Mouse (Mus musculus): ENCODE measurements around the gene Pak6. TPM values are rescaled to one million over a fixed set of nuclear protein-coding genes. Genes with fewer than 3 reads are reported as not detected.

Pak6 gene
- total RNA-seq, 2 experiments from 2014 or later, result 0.29 to 0.52 TPM

DNA sequence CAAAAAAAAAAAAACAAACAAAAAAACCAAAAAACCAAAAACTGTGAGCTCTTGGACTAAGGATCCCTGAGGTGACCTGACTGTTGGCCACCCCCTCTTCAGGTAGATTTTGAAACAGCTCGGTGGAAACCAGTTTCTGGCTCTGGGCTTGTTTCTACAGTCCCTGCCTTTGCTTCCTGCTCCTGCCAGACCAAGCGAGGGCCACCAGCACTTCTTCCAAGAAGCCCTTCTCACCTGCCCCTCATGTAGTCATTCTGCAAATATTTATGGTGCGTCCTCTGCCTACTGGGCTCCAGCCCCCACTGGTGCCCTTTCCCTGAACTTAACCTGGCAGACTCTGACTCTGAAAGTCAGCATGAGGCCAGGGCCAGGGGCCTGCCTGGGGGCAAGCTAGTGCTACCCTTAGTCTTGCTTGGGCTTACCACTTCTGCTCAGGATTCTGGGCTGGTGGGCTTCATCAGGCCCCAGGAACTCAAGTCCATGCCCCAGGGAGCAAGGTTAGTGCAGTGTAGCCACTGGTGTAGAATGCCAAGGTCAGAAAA lies 1.9 kb downstream of the Pak6 start:
- no peak for DNase-seq (ENCODE audit: low spot score in 2 of 2)

DNA sequence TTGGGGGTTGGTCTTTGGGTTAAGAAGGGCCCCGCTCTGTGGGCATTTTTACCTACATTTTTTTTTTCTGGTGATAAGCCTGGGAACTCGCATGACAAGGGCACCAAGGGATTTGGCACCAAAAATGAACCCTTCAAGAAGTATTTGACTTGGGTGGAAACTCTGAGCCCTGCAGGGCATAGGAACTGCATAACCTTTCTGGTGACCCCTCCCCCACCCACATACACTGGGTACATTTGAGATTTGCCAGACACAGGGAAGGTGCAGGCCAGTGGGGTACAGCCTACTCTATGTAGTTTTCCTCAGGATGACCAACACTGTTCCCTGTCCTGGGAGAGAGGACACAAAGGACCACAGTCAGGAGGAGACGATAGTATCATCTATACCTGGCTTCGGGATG lies 2.5 kb downstream of the Pak6 start:
- no peak for DNase-seq (ENCODE audit: low spot score in 2 of 2)

DNA sequence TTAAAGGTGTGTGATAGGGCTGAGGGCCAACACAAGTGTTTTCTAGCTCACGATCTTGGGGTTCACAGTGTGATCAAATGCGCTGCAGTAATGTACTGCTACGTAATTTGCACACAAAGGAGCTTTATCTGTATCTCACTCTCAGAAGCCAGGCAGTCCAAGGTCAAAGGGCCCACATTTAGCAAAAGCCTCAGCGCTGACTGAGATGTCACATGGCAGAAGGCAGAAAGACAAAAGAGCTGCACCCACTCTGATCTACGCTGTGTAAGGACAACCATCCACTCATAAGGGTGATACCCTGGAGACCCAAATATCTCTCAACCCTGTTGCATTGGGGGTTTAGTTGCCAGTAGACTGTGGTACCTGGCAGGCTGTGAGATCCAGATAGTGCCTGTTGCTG lies 4.1 kb downstream of the Pak6 start:
- DNase-seq (ENCODE audit: low spot score in 2 of 2), result no peak

DNA sequence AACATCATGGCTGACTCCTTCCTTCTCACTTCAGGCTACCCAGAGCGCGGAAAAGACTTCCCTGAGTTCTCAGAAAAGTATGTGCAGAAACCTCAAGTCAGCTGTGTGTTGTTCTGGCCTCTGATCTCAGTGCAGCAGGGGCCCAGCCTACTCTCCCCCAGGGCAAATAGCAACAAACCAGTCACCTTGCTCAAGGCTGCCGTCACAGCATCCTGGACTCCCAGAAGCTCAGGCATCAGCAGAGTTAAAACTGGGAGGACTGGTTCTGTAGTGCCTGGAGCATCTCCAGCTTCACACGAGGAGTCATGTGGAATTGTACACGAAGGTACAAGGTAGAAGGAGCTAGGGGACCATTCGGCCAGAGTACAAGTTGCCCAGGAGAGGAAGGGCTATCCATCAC lies 6.1 kb downstream of the Pak6 start:
- no peak for DNase-seq (ENCODE audit: low spot score in 2 of 2)

DNA sequence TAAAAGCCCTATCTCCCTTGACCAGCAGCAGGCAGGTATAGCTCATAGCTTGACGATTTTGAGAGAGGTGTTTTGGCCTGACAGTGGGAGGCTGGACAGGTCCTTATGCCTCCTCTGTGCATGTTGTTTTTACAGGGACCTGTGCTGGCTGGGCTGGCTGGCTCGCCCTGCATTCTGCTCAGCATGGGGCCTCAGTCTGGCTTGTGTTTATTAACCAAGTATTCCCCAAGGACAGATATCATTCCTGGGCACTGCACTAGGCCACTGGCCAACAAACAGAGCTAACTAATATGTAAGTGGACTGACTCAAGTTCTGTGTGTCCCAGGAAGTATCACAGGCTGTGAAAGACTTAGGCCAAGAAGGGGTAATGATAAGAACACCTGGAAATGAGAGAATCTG lies 6.7 kb downstream of the Pak6 start:
- DNase-seq (ENCODE audit: low spot score in 2 of 2), result no peak

DNA sequence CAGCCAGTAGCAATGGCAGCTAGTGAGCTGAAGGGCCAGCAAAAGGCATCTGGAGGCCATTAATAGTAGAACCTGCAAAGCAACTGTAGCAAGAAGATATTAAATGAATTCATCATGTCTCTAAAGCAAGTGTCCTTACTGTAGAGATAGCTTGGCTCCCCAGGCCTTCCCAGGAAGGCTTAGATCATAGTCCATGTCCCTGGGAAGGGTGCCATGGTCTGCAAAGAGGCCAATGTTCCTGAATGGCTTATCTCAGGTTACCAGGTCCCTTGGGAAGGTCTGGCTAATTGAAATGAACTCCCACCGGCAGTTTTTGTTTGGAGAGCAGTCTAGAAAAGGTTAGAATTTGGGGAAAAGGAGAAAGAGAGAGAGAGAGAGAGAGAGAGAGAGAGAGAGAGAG lies 8.6 kb downstream of the Pak6 start:
- no peak for DNase-seq (ENCODE audit: low spot score in 2 of 2)

DNA sequence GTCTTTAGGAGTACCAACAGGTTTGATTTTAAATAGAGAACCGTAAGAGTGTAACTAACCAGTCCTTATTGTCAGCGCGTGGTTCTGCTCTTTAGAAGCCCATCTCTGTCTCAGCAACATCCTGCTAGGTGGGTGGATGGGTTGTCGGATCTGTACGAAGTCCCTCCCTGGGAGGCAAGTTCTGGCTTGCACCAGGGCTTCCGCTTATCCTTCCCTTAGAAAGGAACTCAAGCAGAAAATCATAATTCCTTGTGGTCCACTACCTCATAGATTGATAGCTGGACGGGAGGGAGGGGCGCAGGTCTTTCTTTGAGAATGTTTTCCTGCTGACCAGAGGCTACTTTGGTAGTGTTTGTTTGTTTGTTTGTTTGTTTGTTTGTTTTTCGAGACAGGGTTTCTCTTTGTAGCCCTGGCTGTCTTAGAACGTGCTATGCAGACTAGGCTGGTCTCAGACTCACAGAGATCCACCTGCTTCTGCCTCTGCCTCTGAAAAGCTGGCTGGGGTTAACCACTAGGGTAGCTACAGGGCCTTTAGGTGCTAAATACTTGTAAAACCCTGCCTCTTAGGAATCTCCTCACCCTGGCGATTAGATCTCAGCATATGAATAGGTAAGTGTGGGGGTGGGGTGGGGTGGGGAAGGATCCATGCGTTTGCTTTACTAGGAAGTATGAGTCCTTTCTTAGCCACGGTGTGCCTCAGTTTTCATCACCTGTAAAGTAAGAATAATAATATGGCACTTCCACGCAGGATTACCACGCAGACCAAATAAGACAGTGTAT lies 10.8 kb downstream of the Pak6 start:
- no peak for DNase-seq (ENCODE audit: low spot score in 2 of 2)

DNA sequence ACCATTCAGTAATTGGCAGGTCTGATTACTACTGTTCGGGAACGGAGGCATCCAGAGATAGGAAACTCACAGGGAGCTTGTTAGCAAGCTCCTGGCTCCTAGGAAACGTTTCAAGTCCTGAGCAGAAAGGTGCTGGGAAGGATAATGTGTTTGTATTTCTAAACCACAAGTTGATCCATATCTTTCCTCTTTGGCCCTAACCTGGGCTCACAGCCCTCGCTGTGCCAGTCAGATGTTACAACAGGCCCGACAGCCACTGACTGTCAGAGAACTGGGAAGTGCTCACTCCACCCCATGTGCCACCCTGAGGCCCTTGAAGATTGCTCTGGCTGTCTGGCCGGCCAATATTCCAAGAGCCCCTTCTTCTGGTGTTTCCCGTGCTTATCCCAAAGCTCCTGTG lies 11.4 kb downstream of the Pak6 start:
- no peak for DNase-seq (ENCODE audit: low spot score in 2 of 2)

DNA sequence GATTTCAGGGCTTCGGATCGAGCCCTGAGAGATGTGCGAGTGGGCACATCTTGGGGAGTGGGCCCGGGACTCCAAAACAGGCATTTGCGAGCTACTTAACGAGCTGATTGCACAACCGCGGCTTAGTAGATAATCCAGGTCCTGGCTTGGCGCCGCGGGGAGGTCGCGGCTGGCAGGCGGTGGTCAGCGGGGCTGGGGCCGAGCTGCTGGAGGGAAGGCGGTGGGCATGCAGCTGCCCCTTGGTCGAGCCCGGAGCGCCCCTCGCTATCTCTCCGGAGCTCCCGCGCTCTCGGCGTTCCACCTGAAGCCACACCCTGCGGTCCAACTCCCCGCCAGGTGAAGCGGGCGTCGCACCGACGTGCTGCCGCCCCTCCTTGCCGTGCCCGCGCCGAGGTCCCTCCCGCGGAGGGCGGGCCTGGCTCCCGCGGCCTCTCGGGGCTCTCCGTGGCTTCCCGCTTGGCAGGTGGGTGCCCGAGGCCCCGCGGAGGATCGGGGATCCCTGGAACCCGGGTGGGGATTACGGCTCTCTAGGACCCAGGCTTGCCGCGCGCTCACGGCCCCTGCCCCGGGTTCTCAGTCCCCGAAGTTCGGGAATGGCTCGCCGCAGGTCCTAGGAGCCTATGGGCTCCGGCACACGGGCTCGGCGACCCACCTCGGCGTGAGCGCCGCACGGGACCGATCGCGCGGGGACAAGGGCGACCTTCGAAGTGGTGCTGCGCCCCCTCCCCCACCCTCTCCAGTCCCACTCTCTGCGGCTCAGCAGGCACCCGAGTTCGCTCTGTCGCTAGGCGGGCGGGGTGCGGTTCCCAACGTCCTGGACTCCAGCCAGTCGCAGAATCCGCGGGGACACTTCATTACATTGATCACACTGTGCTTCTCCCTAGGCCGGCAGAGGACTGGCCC lies 14.0 kb downstream of the Pak6 start:
- no peak for DNase-seq (ENCODE audit: low spot score in 2 of 2)

DNA sequence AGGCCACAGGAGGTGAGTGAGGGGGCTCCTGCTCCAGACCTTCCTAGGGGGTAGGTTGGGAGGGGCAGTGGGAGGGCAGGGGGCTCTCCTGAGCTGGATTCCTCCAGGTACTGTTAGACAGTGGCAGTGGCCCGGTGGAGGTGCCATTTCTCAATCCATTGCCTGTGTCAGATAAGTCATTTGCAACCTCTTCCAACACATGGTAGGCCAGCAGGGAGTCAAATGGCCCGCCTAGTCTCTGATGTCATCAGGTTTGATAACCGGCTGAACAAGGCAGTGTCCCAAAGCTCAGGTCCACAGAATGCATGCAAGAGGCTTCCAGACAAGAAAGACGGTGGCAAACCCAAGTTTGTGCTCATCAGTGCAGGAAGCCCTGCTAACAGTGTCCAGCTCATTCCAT lies 14.7 kb downstream of the Pak6 start:
- no peak for DNase-seq (ENCODE audit: low spot score in 2 of 2)

DNA sequence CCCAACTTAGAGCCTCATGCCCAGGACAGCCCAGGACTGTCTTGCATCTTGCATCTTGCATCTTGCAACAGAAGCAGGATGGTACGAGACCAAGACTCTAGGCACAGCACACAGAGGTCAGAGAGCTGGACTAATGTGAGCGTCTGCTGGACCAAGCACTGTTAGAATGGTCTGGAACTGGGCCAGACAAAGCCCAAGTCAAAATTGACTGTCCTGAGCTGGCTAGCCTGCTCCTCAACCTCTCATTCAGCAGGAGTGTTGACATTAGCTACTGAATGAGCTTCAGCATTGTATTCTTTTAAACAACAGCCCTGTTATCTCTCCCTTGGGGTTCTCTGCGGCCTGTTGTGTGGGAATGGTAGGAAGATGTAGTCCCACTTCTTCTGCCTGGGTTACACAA lies 16.5 kb downstream of the Pak6 start:
- no peak for DNase-seq (ENCODE audit: low spot score in 2 of 2)

DNA sequence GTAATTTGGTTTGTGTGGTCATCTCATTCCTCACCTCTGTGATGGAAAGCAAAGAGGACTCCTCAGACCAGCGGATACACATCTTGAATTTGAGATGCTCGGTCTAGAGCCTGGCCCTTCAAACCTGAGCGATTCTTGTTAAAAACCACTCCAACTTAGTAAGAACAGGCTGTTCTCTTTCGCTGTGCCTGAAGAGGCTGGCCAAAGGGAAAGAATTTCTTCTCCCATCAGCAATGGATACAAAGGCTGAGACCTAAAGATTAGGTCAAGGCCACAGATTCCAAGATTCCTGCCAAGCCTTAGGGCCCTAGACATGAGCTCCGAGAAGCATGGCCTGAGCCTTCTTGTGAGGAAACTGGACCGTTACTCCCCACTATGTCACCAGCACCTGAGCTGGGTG lies 17.8 kb downstream of the Pak6 start:
- no peak for DNase-seq (ENCODE audit: low spot score in 2 of 2)

DNA sequence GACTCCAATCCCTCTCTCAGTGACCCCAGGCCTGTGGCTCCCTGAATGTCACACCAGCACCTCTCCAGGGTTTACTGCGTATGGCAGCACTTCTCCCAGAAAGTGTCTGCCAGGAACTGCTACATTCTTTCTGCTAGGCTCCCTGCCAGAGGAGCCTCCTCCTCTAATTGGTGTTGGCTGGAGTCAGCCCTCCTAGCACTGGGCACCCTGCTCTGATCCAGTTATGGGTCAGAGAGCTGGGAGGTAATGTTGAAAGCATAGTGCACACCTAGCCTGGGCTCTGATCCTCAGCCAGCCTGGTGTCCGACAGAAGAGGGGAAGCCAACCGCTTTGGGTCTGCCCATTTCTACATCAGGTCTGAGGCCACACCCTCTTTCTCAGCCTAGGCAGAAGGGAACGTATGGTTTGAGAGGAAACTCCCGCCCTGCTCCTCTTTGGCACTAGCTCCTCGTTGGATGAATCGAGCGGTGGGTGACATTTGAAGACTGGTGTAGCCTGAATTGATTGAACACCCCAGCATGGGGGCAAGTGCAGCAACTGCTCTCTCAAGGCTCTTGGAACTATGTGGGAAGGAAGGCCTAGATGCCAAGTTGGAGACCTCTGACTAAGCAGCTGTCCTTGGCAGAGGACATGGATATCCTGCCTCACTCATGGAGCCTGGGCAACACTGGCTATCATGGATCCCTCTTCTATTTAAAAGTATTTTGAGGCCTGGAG lies 19.6 kb downstream of the Pak6 start:
- no peak for DNase-seq (ENCODE audit: low spot score in 2 of 2)

DNA sequence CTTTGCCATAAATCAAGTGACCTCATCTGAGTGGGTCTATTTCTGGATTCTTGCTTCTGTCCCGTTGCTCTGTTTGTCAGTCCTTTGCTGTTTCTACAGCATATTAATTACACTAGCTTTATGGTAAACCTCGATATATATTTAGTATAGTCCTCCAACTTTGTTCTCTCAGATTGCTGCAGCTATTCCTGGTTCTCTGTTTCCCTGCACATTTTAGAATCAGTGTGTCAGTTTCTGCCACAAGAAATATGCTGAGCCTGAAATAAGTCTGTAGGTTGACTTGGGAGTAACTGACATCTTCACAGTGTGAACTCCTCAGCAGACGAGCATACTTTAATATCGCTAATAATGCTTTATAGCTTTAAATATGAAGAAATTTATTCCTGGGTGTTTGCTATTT lies 22.0 kb downstream of the Pak6 start:
- DNase-seq (ENCODE audit: low spot score in 2 of 2), result no peak

DNA sequence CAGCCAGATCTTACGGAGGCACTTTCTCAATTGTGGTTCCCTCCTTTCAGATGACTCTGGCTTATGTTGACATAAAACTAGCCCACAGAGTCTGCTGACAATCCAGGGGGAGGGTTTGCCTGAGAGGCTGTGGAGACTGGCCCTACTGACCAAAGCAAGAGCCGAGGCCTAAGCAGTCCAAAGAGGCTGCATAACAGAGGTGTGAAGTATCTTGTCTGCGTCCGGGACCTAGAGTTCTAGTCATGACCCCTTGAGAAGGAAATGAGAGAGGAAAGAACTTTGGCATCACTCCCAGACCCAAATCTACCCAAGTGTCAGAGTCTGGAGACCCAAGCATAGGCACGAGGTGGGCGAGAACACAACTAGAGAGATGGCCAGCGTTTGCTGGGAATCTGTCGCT lies 23.6 kb downstream of the Pak6 start:
- no peak for DNase-seq (ENCODE audit: low spot score in 2 of 2)

DNA sequence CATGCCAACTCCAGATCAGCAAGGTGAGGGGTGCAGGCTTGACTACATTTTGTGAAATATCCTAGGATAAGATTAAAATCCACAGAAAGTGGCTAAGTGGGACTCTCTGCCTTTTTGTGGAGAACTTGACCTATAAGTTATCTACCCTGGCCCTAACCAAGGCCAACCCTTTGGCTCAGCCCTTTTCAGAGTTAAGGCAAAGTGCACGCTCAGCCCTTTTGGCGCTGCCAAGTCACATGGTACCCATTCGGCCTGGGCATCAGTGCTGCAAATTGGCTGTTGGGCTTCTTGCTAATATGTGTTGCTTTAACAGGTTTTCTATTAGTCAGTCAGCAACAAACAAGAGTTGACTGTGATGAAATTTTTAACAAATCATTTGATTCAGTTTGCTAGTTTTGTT lies 24.7 kb downstream of the Pak6 start:
- DNase-seq (ENCODE audit: low spot score in 2 of 2), result no peak

DNA sequence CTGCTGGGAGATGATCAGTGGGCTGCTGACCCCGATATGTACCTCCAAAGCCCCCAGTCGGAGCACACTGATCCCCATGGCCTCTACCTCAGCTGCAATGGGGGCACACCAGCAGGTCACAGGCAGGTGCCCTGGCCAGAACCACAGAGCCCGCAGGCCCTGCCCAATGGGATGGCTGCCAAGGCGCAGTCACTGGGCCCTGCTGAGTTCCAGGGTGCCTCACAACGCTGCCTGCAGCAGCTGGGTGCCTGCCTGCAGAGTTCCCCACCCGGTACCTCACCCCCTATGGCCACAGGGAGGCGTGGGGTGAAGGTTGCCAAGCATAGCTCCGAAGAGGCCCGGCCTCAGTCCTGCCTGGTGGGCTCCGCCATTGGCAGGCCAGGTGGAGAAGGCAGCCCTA lies 26.8 kb downstream of the Pak6 start:
- no peak for DNase-seq (ENCODE audit: low spot score in 2 of 2)

DNA sequence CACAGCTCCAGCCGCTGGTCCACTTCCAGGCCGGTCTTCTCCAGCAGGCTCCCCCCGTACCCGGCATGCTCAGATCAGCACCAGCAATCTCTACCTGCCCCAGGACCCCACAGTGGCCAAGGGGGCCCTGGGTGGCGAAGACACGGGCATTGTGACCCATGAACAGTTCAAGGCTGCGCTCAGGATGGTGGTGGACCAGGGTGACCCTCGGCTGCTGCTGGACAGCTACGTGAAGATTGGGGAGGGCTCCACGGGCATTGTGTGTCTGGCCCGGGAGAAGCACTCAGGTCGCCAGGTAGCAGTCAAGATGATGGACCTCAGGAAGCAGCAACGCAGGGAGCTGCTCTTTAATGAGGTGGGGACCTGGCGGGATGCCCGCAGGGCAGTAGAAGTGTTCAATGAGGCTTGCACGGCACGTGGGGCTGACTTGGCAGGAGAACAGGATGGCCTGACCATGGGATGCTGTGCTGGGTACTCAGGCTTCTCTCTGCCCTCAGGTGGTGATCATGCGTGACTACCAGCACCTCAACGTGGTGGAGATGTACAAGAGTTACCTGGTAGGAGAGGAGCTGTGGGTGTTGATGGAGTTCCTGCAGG lies 30.4 kb downstream of the Pak6 start:
- no peak for DNase-seq (ENCODE audit: low spot score in 2 of 2)

DNA sequence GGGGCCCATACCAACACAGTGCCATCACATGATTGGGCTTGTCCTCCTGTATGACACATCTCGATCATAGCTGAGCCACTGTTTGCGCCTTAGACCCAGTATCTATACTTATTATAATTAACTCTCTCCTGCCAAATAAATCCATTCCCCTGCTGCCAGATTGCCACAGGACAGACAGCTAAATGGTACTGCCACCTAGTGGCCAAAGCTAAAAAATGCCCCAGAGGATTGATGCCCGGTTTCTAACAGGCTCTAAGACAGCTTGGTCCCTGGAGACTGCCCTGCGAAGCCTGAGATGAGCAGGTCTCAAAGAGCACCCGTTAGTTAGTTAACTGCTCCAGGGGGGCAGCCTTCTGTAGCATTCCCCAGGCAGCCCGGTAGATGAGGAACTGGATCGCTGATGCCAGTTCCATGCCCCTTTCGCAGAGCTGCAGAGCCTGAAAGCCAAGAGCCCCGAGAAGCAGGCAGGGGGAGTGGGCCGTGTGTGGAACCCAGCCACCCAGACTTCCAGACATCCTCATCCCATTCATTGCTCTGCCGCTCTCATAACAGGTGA lies 32.7 kb downstream of the Pak6 start:
- peak in 1 of 2 experiments; percentile 35 for DNase-seq (ENCODE audit: low spot score in 2 of 2)

DNA sequence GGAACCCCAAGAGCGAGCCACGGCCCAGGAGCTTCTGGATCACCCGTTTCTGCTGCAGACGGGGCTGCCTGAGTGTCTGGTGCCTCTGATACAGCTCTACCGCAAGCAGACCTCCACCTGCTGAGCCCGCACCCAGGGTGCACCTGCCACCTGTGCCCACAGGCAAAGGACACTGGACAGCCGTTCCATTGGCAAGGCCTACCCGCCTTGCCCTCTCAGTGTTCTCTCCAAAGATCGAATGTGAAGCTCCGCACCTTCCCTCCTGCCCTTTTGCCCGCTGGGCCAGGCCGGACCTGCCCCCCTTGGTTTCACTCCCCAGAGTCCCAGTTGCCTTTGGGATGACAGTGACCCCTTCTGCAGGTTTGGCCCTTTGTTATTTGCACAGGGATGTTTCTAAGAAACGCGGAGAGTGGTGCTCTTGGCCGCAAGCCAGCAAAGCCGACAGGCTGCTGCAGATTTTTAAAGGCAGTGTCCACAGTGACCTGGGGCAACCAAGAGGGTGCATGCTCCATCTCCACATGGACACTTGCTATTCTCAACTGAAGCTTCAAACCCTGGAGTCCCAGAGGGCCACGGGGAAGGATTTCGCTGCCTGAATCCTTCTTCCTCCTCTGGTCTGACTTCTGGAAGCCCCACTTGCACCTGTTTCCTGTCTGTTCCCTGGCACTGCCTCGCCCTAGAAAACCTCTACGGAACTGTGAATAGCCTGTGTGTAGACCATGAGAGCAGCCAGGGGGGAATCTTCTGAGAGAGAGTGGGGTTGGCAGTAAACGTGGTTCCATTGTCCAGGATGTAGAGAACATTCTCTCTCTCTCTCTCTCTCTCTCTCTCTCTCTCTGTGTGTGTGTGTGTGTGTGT lies 33.6 kb downstream of the Pak6 start:
- DNase-seq (ENCODE audit: low spot score in 2 of 2), result no peak
